Mouse (Mus musculus) B cell, adult 2 months (primary cell): ENCODE results near the gene Pde6d.

Source experiments
- DNase-seq, 2 experiments: peaks; one replicate each; pipeline ENCODE4 v3.0.0; 2022

Gene Pde6d

DNA sequence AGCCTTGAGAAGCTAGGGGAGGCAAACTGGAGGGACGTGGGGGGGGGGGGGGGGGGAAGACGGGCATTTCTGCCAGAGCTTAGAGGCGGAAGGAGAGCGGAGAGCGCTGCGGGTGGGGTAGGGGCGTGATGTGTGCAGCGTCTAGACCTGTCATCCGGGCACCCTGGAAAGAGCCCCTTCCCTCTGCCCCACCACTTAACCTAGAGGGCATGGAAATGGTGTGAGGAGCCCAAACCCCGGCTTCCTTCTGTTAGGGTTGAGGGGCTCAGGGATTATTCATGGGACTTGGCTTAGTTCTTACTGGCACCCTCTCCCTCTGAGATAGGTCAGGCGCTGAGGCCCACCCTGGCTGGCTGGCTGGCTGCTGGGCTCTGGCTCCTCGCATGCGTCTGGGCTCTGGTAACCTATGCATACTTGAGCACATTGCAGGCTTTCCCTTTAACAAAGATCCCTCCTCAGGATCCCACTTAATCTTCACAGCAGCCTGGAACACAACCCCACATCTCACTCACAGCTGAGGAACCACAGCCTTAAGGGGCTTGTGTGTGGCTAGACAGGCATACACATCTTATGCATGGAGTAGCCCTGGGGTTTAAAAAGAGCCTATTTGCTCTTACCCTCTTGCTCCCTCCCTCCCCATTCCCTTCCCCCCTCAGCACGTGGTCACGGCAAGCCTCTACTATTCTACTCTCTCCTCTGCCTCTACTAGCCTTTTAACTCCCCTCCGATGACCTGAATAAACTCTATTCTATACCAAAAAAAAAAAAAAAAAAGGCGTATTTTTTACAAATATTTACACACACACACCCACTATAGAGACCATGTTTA lies 80.0 kb downstream of the Pde6d start:
- no peak for DNase-seq

DNA sequence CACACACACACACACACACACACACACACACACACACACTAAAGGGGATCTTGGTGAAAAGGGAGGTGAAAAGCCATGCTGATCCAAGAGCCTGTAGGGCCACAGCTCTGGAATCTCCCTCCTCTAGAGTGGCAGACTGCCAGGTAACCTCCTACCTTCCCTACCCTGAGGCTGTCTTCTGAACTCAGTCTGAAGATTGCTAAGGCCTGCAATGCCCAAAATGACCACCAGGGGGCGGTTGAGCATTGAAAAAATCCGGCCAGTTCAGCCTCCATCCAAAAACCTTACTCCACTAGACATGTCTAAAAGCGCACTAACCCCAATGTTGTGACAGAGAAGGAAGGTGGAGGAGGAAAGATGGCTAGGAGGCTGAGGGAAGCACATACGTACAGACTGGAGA lies 80.9 kb downstream of the Pde6d start:
- DNase-seq = peak; percentile 96 to 97

DNA sequence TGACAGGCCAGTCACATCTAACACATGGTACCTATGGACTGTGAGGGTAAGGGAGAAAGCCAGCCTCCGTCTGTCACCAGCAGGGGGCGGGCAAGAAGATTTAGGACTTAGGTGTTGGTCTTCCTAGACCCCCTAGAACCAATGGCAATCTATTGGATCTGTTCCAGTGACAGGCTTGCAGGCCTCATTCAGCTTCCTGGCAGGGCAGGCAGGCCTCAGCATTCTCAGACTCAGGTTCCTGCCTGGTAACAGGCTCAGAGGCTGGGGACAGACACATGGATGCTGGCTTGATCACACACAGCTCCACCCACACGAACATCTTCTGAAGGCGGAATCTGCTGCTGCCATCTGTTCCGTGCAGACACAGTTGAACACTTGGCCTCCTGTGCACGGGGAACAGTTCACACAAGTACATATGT lies 81.3 kb downstream of the Pde6d start:
- DNase-seq = peak; percentile 83 to 84

DNA sequence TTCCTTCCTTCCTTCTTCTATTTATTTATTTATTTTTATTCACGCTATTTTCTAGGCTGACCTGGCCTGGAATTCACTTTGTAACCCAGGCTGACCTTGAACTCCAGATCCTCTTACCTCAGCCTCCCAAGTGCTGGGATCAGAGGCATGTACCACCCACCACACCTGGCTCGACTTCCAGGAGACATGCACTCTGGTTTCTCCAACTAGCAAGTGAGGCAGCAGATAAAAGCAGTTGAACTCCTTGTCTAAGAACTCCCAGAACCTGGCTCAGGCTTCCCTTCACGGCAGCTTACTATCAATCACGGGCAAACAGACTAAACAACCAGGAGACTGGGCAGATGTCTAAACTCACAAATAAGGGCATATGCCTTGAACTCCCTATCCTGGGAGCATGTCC lies 81.7 kb downstream of the Pde6d start:
- no peak for DNase-seq

DNA sequence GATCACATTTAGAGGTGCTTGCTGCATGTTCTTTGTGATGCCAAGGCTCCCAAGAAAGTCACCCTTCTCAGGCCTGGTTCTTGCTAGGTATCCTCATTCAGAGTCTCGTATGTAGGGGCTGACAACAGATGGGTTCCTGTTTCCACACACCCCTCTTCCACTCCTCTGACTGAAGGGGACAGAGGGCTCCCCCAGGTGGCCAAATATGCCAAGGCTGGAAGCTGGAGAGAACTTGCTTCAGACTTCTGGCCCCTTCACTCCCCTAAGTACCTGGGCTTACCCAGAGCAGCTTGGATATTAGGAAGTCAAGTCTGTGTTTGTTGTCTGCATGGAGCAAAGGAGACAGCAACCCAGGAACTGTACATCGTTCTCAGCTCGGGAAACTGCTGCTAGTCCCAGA lies 82.5 kb downstream of the Pde6d start:
- DNase-seq = peak; percentile 84 to 89

DNA sequence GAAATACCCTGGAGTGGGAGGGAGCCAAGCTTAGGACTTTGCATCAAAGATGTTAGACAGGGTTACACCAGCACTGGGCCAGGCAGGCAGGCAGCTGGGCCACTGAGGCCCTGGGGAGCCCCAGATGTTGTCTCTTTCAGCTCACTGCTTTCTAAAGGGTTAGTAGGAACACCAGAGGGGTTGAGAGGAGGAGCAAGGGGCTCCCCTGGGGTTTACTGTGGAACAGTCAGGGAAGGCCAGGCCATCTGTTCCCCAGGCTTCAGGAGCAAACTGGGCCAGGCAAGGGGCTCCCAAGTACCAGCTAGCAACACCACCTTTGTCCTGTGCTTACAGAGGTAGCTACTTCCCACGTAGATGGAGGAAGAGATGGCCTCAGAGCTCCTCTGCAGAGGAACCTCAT lies 83.8 kb downstream of the Pde6d start:
- peak in 1 of 2 experiments; percentile 19 for DNase-seq

DNA sequence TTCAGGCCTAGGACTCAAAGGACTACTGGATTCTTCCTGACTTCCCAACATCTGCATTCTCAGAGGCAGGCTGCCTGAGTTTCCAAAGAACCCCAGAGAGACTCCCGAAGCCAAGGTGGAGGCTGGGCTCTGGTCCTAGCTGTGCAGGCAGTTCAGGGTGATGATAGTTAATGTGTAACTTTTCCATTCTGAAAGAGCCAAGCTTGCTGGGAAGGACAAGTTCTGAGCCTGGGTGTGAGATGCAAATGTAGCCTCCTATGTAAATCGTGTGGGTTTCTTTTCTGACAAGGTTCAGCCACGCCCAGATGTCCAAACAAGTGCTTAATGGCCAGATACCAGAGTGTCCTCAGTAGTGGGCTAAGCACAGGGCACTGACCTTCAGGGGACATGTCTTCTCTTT lies 84.4 kb downstream of the Pde6d start:
- peak; percentile 46 to 49 for DNase-seq

DNA sequence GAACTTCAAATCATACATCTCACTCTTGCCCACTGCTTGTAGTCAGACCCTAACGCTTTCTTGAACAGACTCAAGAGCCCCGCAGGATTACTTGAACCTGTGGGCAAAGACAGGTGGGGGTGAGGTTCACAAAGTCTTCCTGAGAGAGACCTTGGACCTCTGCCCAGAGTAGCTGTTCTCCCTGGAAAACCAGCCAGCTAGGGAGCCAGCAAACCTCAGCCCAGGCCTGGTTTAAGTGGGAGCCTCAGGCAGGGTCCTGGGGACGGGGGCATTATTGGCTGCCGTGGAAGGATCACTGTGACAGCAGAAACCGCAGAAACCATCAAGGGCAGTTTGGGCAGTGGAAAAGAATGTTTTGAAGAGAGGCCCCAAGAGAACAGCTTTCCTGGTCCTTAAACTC lies 85.1 kb downstream of the Pde6d start:
- DNase-seq = no peak

DNA sequence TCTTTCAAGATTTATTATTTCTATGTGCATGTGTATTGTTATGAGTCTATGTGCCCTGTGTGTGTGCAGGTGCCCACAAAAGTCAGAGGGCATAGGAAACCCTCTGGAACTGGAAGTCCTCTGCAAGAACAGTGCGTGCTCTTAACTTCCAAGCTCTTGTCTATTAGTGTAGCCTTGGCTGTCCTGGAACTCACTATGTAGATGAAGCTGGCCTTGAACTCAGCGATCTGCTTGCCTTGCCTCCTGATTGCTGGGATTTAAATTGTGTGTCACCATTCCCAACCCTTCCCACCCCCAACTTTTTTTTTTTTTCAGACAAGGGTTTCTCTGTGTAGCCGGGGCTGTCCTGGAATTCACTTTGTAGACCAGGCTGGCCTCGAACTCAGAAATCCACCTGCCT lies 86.1 kb downstream of the Pde6d start:
- no peak for DNase-seq

DNA sequence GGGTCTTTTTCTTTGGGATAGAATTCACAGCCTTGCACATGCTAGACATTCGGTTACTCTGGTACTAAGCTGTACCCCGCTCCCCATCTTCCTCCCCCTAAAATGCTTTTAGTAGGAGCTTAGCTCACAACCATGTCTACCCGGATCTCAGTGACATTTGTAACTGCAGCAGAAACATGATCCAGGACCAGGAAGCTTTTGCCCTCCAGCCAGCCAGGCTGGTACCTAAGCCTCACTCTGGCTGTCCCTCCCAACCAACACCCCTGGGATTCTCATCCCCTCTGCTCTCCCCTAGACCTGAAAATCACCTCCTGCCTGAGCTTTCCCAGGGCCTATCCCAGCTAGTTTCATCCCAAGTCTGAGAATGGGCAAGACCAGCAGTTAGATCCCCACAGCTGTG lies 88.6 kb downstream of the Pde6d start:
- DNase-seq = no peak
